Mouse (Mus musculus) v-Abl transformed pro-B cells (cell line): ENCODE data around the gene Armh3.

Source experiments
- in situ Hi-C, 2 experiments: fragments of 400-800 bp; cut with MboI; formaldehyde crosslinking; loops; one replicate each; pipeline ENCODE4 v1.15.1; 2025; ENCODE audit not compliant: unreplicated experiment in 2 of 2

Armh3 gene

GRCm38 (mm10) chr19:45833665-45834064, 164.6 kb downstream of the Armh3 start:
- in situ Hi-C loops = no loop called here

- in situ Hi-C loops = no loop called here
These were observed 167.6 kb downstream of the Armh3 start for GRCm38 (mm10) chr19:45830679-45831078.

GRCm38 (mm10) chr19:45827736-45828135, 170.6 kb downstream of the Armh3 start:
- in situ Hi-C loops = no loop called here

- in situ Hi-C loops = no loop called here
These were observed 171.2 kb downstream of the Armh3 start for GRCm38 (mm10) chr19:45827125-45827524.

GRCm38 (mm10) chr19:45826146-45826545, 172.1 kb downstream of the Armh3 start:
- in situ Hi-C loops = no loop called here

GRCm38 (mm10) chr19:45821832-45822231, 176.5 kb downstream of the Armh3 start:
- in situ Hi-C loops = no loop called here

- in situ Hi-C loops = no loop called here
These were observed 180.3 kb downstream of the Armh3 start for GRCm38 (mm10) chr19:45817816-45818490.

- in situ Hi-C loops = no loop called here
These were observed 181.6 kb downstream of the Armh3 start for GRCm38 (mm10) chr19:45816727-45817126.

GRCm38 (mm10) chr19:45815831-45816405, 182.4 kb downstream of the Armh3 start, which contains the start of gene Kcnip2:
TSS of gene Kcnip2 (minus strand) at chr19:45816061.
- in situ Hi-C loops = no loop called here

GRCm38 (mm10) chr19:45815170-45815569, 183.1 kb downstream of the Armh3 start:
- in situ Hi-C loops = no loop called here

- in situ Hi-C loops = loop anchor here (5.0 kb wide), 2 partner anchors 138 to 204 kb away; no protein-coding TSS in a partner anchor
These were observed 184.5 kb downstream of the Armh3 start for GRCm38 (mm10) chr19:45813801-45814200.

- in situ Hi-C loops = loop anchor here (5.0 kb wide), 2 partner anchors 139 to 204 kb away; no protein-coding TSS in a partner anchor
These were observed 185.0 kb downstream of the Armh3 start for GRCm38 (mm10) chr19:45813263-45813662.

GRCm38 (mm10) chr19:45812673-45813252, 185.5 kb downstream of the Armh3 start:
- in situ Hi-C loops = loop anchor here (5.0 kb wide), 2 partner anchors 140 to 205 kb away; no protein-coding TSS in a partner anchor

GRCm38 (mm10) chr19:45812115-45812514, 186.2 kb downstream of the Armh3 start:
- in situ Hi-C loops = loop anchor here (5.0 kb wide), 2 partner anchors 140 to 205 kb away; no protein-coding TSS in a partner anchor

GRCm38 (mm10) chr19:45811028-45811674, 187.1 kb downstream of the Armh3 start:
- in situ Hi-C loops = loop anchor here (5.0 kb wide), 2 partner anchors 141 to 206 kb away; no protein-coding TSS in a partner anchor

- in situ Hi-C loops = loop anchor here in 1 of 2 experiments (10.0 kb wide), 1 partner anchor 593 kb away; no protein-coding TSS in a partner anchor
These were observed 190.6 kb downstream of the Armh3 start for GRCm38 (mm10) chr19:45807732-45808131.

- in situ Hi-C loops = loop anchor here in 1 of 2 experiments (10.0 kb wide), 1 partner anchor 591 kb away; no protein-coding TSS in a partner anchor
These were observed 192.5 kb downstream of the Armh3 start for GRCm38 (mm10) chr19:45805817-45806216.

- in situ Hi-C loops = loop anchor here in 1 of 2 experiments (10.0 kb wide), 1 partner anchor 590 kb away; no protein-coding TSS in a partner anchor
These were observed 193.5 kb downstream of the Armh3 start for GRCm38 (mm10) chr19:45804593-45805368.

GRCm38 (mm10) chr19:45803408-45803807, 194.9 kb downstream of the Armh3 start:
- in situ Hi-C loops = loop anchor here in 1 of 2 experiments (10.0 kb wide), 1 partner anchor 589 kb away; no protein-coding TSS in a partner anchor

GRCm38 (mm10) chr19:45802702-45803101, 195.6 kb downstream of the Armh3 start:
- in situ Hi-C loops = loop anchor here in 1 of 2 experiments (10.0 kb wide), 1 partner anchor 588 kb away; no protein-coding TSS in a partner anchor
